ENCODE assay signal across 8 mouse cellular contexts in the genomic region with DNA sequence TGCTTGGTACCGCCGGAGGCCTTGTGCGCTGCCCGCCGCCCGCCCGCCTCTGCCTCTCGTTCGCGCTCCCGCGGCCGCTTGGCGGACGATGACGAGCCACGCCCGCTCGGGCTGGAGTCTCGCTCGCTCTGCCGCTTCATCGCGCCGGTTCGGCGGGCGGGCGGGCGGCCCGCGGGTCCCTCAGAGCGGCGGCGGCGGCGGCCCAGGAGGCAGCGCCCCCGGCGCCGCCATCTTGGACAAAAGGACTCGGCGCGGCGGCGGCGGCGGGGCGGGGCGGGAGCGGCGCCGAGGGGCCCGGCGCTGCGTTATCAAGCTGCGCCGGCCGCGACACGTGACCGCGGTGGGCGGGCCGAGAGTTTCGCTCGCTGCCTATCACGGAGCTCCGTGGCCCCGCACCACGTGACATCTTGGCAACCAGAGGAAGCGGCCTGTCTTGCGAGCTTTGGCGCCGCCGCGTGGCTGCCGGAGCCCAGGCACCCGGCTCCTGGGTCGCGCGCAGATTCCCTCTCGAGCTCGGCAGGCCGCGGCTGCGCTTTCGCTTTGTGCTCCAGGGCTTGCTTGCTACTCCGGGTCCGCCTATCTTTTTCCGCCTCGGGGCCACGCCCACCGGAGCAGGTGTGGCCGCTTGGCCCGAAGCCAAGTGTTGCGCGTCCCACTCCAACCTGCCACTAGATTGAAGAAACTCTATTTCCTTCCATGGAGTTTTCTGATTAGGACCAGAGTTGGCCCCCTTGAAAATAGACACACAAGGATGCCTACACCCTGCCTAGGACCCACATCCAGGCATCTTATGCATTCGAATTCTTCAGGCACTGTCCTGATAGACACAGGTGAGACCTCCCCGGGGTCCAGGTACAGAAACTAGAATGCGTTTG. TPM values are rescaled to one million over a fixed set of nuclear protein-coding genes. Genes with fewer than 3 reads are reported as not detected.
DNase-seq lines count a peak whose midpoint lies in the region; ATAC-seq and TF ChIP-seq lines count a peak whose summit lies in the region.

A gene (minus strand): TSS at position 601 of the 875 bp plus-strand sequence.

- 3% methylated on average over 77 of the region's 101 CpGs for WGBS in forebrain, embryonic 12.5 days
- WGBS in heart, postnatal 0 days = 3% methylated on average over 75 of the region's 101 CpGs
- 2% methylated on average over 88 of the region's 101 CpGs for WGBS in liver, embryonic 16.5 days (ENCODE audit: insufficient replicate concordance)
- 2% methylated on average over 91 of the region's 101 CpGs for WGBS in neural tube, embryonic 13.5 days

- H3K9ac ChIP-seq in forebrain, embryonic 12.5 days = peak within 1 kb of the TSS; percentile 99
- peak within 1 kb of the TSS; percentile 90 for H3K9ac ChIP-seq in heart, postnatal 0 days (replicated peaks; ENCODE audit: low read depth, low read length)
- H3K9ac ChIP-seq in liver, embryonic 16.5 days (ENCODE audit: low read depth, low read length) = peak within 1 kb of the TSS; percentile 92
- H3K9ac ChIP-seq in neural tube, embryonic 13.5 days = peak within 1 kb of the TSS; percentile 99

- H3K9me3 ChIP-seq in E14TG2a.4 (ENCODE audit: low read length) = no peaks in the 10 kb centered on the region
- H3K9me3 ChIP-seq in forebrain, embryonic 12.5 days = no peaks in the 10 kb centered on the region
- H3K9me3 ChIP-seq in heart, postnatal 0 days (replicated peaks; ENCODE audit: control insufficient read depth, low read length) = no peaks in the 10 kb centered on the region
- H3K9me3 ChIP-seq in liver, embryonic 16.5 days (replicated peaks; ENCODE audit: control insufficient read depth, low read length) = no peaks in the 10 kb centered on the region
- no peaks in the 10 kb centered on the region for H3K9me3 ChIP-seq in neural tube, embryonic 13.5 days

- TF ChIP-seq CTCF in E14TG2a.4 (conservative IDR thresholded peaks at IDR 0.05; ENCODE audit: low read length) = no peak
- TF ChIP-seq CTCF in heart, postnatal 0 days (IDR thresholded peaks at IDR 0.05; ENCODE audit: low read depth) = peak; percentile 74
- TF ChIP-seq CTCF in testis, adult 2 months (IDR thresholded peaks at IDR 0.05; ENCODE audit: control insufficient read depth, insufficient read depth, insufficient replicate concordance, low read depth, low read length) = peak; percentile 59; the same call in 1 of the 2 replicates

- TF ChIP-seq POLR2A in testis, adult 2 months (IDR thresholded peaks at IDR 0.05; ENCODE audit: control insufficient read depth, low read depth, low read length) = peak; percentile 57; the same call in 1 of the 2 replicates

- H3K27ac ChIP-seq in forebrain, embryonic 12.5 days = peak within 1 kb of the TSS; percentile 95
- H3K27ac ChIP-seq in heart, postnatal 0 days (ENCODE audit: low read depth) = peak within 1 kb of the TSS; percentile 80
- peak within 1 kb of the TSS; percentile 97 for H3K27ac ChIP-seq in liver, embryonic 16.5 days (ENCODE audit: low read length)
- H3K27ac ChIP-seq in neural tube, embryonic 13.5 days (replicated peaks) = peak within 1 kb of the TSS; percentile 94
- peak within 1 kb of the TSS; percentile 77 for H3K27ac ChIP-seq in testis, adult 2 months (ENCODE audit: control insufficient read depth, insufficient read depth, low read depth, low read length)

- peak; percentile 97 for DNase-seq in c-Kit-positive CD71-positive TER-119-positive erythroid progenitor cells, embryonic 14.5 days (ENCODE audit: low spot score)
- DNase-seq in heart, postnatal 0 days (ENCODE audit: low spot score) = peak; percentile 96
- DNase-seq in kidney, postnatal 4 days = peak; percentile 99 to 100

- peak; percentile 80 for ATAC-seq in forebrain, embryonic 12.5 days (ENCODE audit: low FRiP score)
- peak; percentile 76 for ATAC-seq in heart, postnatal 0 days (ENCODE audit: insufficient read depth, low read depth)
- peak; percentile 73 for ATAC-seq in liver, embryonic 16.5 days (ENCODE audit: low read depth)
- peak; percentile 60 for ATAC-seq in neural tube, embryonic 13.5 days (ENCODE audit: low read depth)

- H3K27me3 ChIP-seq in E14TG2a.4 (ENCODE audit: insufficient read depth, low read length) = peaks cover 14% of the 10 kb centered on the region
- no peaks in the 10 kb centered on the region for H3K27me3 ChIP-seq in forebrain, embryonic 12.5 days
- H3K27me3 ChIP-seq in heart, postnatal 0 days (ENCODE audit: control insufficient read depth, insufficient read depth, low read length) = no peaks in the 10 kb centered on the region
- no peaks in the 10 kb centered on the region for H3K27me3 ChIP-seq in liver, embryonic 16.5 days (ENCODE audit: control insufficient read depth, insufficient read depth, low read depth, low read length)
- no peaks in the 10 kb centered on the region for H3K27me3 ChIP-seq in neural tube, embryonic 13.5 days
- no peaks in the 10 kb centered on the region for H3K27me3 ChIP-seq in testis, adult 2 months (ENCODE audit: control insufficient read depth, insufficient read depth, low read length)

- H3K4me1 ChIP-seq in E14TG2a.4 (replicated peaks; ENCODE audit: low read depth, low read length) = peaks cover 75% of the 10 kb centered on the region
- peaks cover 70% of the 10 kb centered on the region for H3K4me1 ChIP-seq in forebrain, embryonic 12.5 days
- peaks cover 40% of the 10 kb centered on the region for H3K4me1 ChIP-seq in heart, postnatal 0 days (ENCODE audit: control insufficient read depth, insufficient read depth)
- peaks cover 63% of the 10 kb centered on the region for H3K4me1 ChIP-seq in liver, embryonic 16.5 days (ENCODE audit: control insufficient read depth, low read depth, low read length)
- peaks cover 80% of the 10 kb centered on the region for H3K4me1 ChIP-seq in neural tube, embryonic 13.5 days (replicated peaks)
- peaks cover 16% of the 10 kb centered on the region for H3K4me1 ChIP-seq in testis, adult 2 months (ENCODE audit: control insufficient read depth, insufficient read depth, low read length)

- H3K4me2 ChIP-seq in forebrain, embryonic 12.5 days = peak within 1 kb of the TSS; percentile 98
- H3K4me2 ChIP-seq in heart, postnatal 0 days (ENCODE audit: low read depth, low read length) = peak within 1 kb of the TSS; percentile 97
- peak within 1 kb of the TSS; percentile 96 for H3K4me2 ChIP-seq in liver, embryonic 16.5 days (ENCODE audit: low read depth, low read length)
- H3K4me2 ChIP-seq in neural tube, embryonic 13.5 days = peak within 1 kb of the TSS; percentile 100

- peak; percentile 79; the same call in 1 of the 2 replicates for TF ChIP-seq EP300 in heart, postnatal 0 days (IDR thresholded peaks at IDR 0.05; ENCODE audit: low read depth)

- H3K36me3 ChIP-seq in E14TG2a.4 (ENCODE audit: insufficient read depth, low read length) = peaks cover 73% of the 10 kb centered on the region
- peaks cover 64% of the 10 kb centered on the region for H3K36me3 ChIP-seq in forebrain, embryonic 12.5 days (replicated peaks)
- peaks cover 33% of the 10 kb centered on the region for H3K36me3 ChIP-seq in heart, postnatal 0 days (replicated peaks; ENCODE audit: control insufficient read depth, insufficient read depth, low read length)
- H3K36me3 ChIP-seq in liver, embryonic 16.5 days (ENCODE audit: control insufficient read depth, insufficient read depth) = peaks cover 37% of the 10 kb centered on the region
- peaks cover 59% of the 10 kb centered on the region for H3K36me3 ChIP-seq in neural tube, embryonic 13.5 days
- H3K36me3 ChIP-seq in testis, adult 2 months (ENCODE audit: control insufficient read depth, insufficient read depth, low read length) = peaks cover 2% of the 10 kb centered on the region; the same call in 1 of the 2 replicates

- H3K4me3 ChIP-seq in E14TG2a.4 (replicated peaks; ENCODE audit: low read length) = peak within 1 kb of the TSS; percentile 88
- H3K4me3 ChIP-seq in forebrain, embryonic 12.5 days (replicated peaks) = peak within 1 kb of the TSS; percentile 98
- H3K4me3 ChIP-seq in heart, postnatal 0 days (ENCODE audit: low read depth, low read length) = peak within 1 kb of the TSS; percentile 87
- peak within 1 kb of the TSS; percentile 93 for H3K4me3 ChIP-seq in liver, embryonic 16.5 days (ENCODE audit: low read depth, low read length)
- peak within 1 kb of the TSS; percentile 98 for H3K4me3 ChIP-seq in neural tube, embryonic 13.5 days
- peak within 1 kb of the TSS; percentile 95 for H3K4me3 ChIP-seq in testis, adult 2 months (ENCODE audit: control insufficient read depth, low read depth, low read length)

RNA-seq across cellular contexts. Expression of the gene that starts here (rescaled TPM):
- 28.1 and 31.1 TPM in 2 replicates for polyA plus RNA-seq in forebrain, embryonic 12.5 days (2016; fragmentation: Nextera tagmentation; extraction: Ambion mirVana)
- 14.5 and 23.8 TPM in 2 replicates for total RNA-seq in heart, postnatal 0 days (2014; rRNA removed; ENCODE audit: low replicate concordance)
- polyA plus RNA-seq in heart, postnatal 0 days (2015; fragmentation: Nextera tagmentation; extraction: Ambion mirVana) = 2.2 TPM in 2 replicates
- 1.5 and 1.6 TPM in 2 replicates for polyA plus RNA-seq in liver, embryonic 16.5 days (2015; fragmentation: Nextera tagmentation; extraction: Ambion mirVana)
- 17.8 and 19.6 TPM in 2 replicates for polyA plus RNA-seq in neural tube, embryonic 13.5 days (2015; fragmentation: Nextera tagmentation; extraction: Ambion mirVana)
- 4.5 and 4.6 TPM in 2 replicates for polyA plus RNA-seq in testis, adult 2 months (2012; rRNA removed)

Comparison
In these comparisons a context has a peak if more than half of its experiments do, and no peak if none do; other contexts are left out.
1. Peak in every context shown above with its lines: DNase-seq, ATAC-seq, H3K4me3 ChIP-seq and H3K27ac ChIP-seq.